Mouse (Mus musculus) liver, adult 2 months (tissue): Measurements from ENCODE around the gene Sptlc3. TPM values are rescaled to one million over a fixed set of nuclear protein-coding genes. Genes with fewer than 3 reads are reported as not detected.

Experiments used
- DNase-seq: peaks from one replicate; pipeline ENCODE4 v3.0.0-alpha.2; 2011; ENCODE audit warnings: low read depth, low spot score; ENCODE audit errors: extremely low read depth
- H3K27ac ChIP-seq: fragments of 200-500 bp; replicated peaks from 2 replicates; pipeline ENCODE4 v1.5.1; 2012; ENCODE audit warnings: low read depth, mild to moderate bottlenecking, control low read depth, inconsistent platforms, low read length; ENCODE audit not compliant: insufficient read depth
- H3K27me3 ChIP-seq: fragments of 200-500 bp; 2 replicates; pipeline ENCODE4 v1.6.1; 2012; ENCODE audit warnings: mild to moderate bottlenecking, moderate library complexity, low read length, inconsistent platforms; ENCODE audit not compliant: control insufficient read depth, insufficient read depth
- H3K36me3 ChIP-seq: fragments of 200-500 bp; 2 replicates; pipeline ENCODE4 v1.6.1; 2012; ENCODE audit warnings: low read length, inconsistent platforms; ENCODE audit not compliant: control insufficient read depth, insufficient read depth
- H3K4me1 ChIP-seq: fragments of 200-500 bp; 2 replicates; pipeline ENCODE4 v1.6.1; 2011; ENCODE audit warnings: low read length; ENCODE audit not compliant: control insufficient read depth, insufficient read depth
- H3K4me3 ChIP-seq: fragments of 200-500 bp; 2 replicates; pipeline ENCODE4 v1.5.1; 2011; ENCODE audit warnings: low read depth, mild to moderate bottlenecking, control low read depth, low read length, moderate library complexity; ENCODE audit not compliant: insufficient read depth
- H3K79me2 ChIP-seq: fragments of 200-500 bp; 2 replicates; pipeline ENCODE4 v1.6.1; 2012; ENCODE audit warnings: inconsistent platforms, mild to moderate bottlenecking, low read length, moderate library complexity; ENCODE audit not compliant: control insufficient read depth, insufficient read depth
- H3K9ac ChIP-seq: fragments of 200-500 bp; 2 replicates; pipeline ENCODE4 v1.6.1; 2012; ENCODE audit warnings: low read depth, mild to moderate bottlenecking, control low read depth, inconsistent platforms, low read length
- CTCF ChIP-seq: fragments of 200-500 bp; IDR thresholded peaks from 2 replicates; pipeline ENCODE4 v1.5.1; 2011; ENCODE audit warnings: low read depth, low read length, control low read depth
- POLR2A ChIP-seq: fragments of 200-500 bp; IDR thresholded peaks from 2 replicates; pipeline ENCODE4 v1.6.1; 2011; ENCODE audit warnings: low read length, control low read depth; ENCODE audit not compliant: insufficient read depth; ENCODE audit errors: extremely low read depth
- WGBS: fragments of 180-500 bp; shearing (Covaris S2); methylation state at CpG from one replicate; pipeline ENCODE4 v1.1.7; 2018; 5-methylcytosine and 5-hydroxymethylcytosine counted together
- polyA plus RNA-seq: library from polyadenylated mRNA; depleted of rRNA; stranded (reverse); fragments of >200 nt; gene quantifications from 2 replicates; pipeline ENCODE4 v1.2.3, GENCODE M21; 2012
- total RNA-seq: library from RNA; depleted of rRNA; stranded (reverse); fragments of >200 nt; gene quantifications from 2 replicates; pipeline ENCODE4 v1.2.3, GENCODE M21; 2014

The Sptlc3 gene
- total and polyA plus RNA-seq, 2 experiments: not detected

DNA sequence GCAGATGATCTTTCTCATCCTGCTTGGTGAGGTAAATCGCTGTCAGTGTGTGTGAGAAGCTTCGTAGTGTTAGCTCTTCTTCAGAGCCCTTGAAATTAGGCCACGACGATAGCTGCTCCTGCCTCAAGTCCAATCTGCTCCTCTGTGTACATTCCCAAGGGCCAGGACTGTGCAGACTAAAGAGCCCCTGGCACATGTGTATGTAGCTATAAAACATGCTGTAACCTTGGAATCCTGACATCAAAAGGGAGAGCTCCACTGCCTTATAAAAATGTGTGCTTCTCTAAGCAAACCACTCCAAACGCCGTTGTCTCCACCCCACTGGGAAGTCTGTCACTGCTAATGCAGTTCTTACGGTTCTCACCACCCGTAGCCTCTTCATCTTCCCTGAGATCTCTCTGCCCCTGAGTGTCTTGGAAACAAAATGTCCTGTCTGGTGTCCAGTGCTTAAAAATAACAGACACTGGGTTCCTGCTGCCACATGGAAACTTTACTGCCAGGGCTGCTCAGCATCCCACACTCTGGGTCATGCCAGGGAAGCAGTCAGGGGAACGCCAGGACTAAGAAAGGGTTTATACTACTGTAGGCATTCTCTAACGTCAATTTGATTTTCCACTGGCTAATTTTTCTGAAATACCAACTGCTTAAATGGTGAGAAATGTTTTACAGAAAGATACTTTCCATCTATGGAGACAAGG lies 118.8 kb downstream of the Sptlc3 start:
- no peak overlapping the region for H3K4me3 ChIP-seq
- no peak for TF ChIP-seq CTCF
- no peak for TF ChIP-seq POLR2A
- DNase-seq: no peak
- H3K27me3 ChIP-seq: no peaks in the 10 kb centered on the region; the same call in 1 of the 2 replicates
- no peaks in the 10 kb centered on the region for H3K4me1 ChIP-seq
- 65% methylated on average over 10 of the region's 10 CpGs for WGBS
- no peak overlapping the region for H3K9ac ChIP-seq
- no peak overlapping the region for H3K27ac ChIP-seq
- no peaks in the 10 kb centered on the region for H3K79me2 ChIP-seq
- H3K36me3 ChIP-seq: no peaks in the 10 kb centered on the region

DNA sequence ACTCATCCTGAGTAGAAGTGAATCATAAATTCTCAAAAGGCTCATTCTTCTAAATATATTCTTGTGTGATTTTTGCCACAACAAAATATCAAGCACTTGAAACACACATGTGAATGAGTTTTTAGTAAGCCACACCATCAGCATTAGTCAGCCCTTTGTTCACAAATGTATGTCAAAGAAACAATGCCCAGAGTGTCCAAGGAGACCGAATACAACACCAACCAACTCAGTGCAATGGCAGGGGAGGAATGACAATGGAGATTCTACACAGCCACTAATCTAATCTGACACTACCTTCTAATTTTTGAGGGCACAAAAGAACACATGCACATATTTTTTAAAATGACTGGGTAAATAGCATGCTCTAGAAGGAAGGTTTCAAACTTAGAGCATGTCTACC lies 132.8 kb downstream of the Sptlc3 start:
- no peak overlapping the region for H3K9ac ChIP-seq
- no peak overlapping the region for H3K27ac ChIP-seq
- no peak for DNase-seq
- 65% methylated on average over 1 of the region's 1 CpGs for WGBS
- no peaks in the 10 kb centered on the region for H3K36me3 ChIP-seq
- TF ChIP-seq POLR2A (no peak), CTCF (no peak)
- no peaks in the 10 kb centered on the region for H3K27me3 ChIP-seq
- no peaks in the 10 kb centered on the region for H3K4me1 ChIP-seq
- H3K4me3 ChIP-seq: no peak overlapping the region
- no peaks in the 10 kb centered on the region for H3K79me2 ChIP-seq

DNA sequence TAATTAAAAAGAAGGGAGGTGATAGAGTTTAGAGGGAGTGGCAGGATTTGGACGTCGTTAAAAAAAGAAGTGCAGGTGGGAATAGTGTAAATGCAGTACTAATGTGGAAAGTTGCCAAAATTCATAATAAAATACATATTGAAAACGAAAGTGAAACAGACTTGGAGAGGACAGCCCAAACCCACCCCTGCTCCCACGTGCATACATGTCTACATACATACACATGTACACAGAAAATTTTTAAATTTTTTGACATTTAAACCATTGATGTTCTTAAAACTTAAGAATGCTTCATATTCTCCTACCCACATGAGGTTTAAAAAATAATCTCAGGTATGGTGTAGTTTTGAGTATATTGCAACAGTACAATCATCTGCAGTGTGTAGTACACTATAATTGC lies 135.0 kb downstream of the Sptlc3 start:
- TF ChIP-seq POLR2A: no peak
- no peak for TF ChIP-seq CTCF
- no peaks in the 10 kb centered on the region for H3K79me2 ChIP-seq
- WGBS: 63% methylated on average over 4 of the region's 4 CpGs
- no peak overlapping the region for H3K27ac ChIP-seq
- H3K27me3 ChIP-seq: no peaks in the 10 kb centered on the region; the same call in 1 of the 2 replicates
- DNase-seq: no peak
- H3K4me1 ChIP-seq: no peaks in the 10 kb centered on the region
- no peak overlapping the region for H3K9ac ChIP-seq
- H3K36me3 ChIP-seq: no peaks in the 10 kb centered on the region
- H3K4me3 ChIP-seq: no peak overlapping the region

DNA sequence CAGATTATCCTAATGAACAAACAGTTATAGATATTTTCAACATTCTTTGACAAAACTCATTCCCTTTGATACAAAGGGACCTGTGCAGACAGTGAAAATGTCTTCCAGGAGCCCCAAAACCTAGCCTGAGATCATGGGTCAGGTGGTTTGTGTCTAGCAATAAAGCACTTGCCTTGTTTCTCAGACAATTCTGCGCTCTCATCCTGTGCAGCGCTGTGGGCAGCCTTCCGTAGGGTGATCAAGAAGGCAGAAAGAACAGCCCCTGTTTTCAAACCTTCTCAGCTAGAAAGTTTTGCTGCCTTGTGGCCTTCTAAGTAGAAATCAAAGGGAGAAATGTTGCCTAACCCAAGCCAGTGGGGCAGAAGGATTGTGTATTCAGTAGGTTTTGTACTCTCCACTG lies 135.9 kb downstream of the Sptlc3 start:
- Histone ChIP-seq H3K36me3 (no peaks in the 10 kb centered on the region), H3K9ac (no peak overlapping the region), H3K4me3 (no peak overlapping the region), H3K27ac (no peak overlapping the region), H3K4me1 (no peaks in the 10 kb centered on the region), H3K27me3 (no peaks in the 10 kb centered on the region; the same call in 1 of the 2 replicates), H3K79me2 (no peaks in the 10 kb centered on the region)
- TF ChIP-seq CTCF: no peak
- TF ChIP-seq POLR2A: no peak
- WGBS: 98% methylated on average over 3 of the region's 3 CpGs
- DNase-seq: no peak

DNA sequence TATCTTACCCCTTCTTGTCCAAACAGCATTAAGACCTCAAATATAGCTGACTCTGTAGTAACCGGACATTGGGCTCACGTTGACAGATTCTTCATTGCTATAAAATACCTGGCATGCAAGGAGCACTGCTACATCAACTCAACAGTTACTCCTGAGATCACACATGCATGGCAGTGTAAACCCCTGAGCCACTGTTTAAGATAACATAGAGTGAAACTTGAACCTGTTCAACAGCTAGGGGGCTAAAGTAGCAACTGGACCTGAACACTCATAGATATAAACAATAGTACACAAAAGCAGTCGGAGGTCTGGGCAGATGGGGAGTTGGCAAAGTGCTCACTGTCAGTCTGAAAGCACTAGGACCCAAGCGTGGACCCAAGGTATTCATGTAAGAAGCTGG lies 140.8 kb downstream of the Sptlc3 start:
- H3K4me1 ChIP-seq: no peaks in the 10 kb centered on the region
- H3K36me3 ChIP-seq: no peaks in the 10 kb centered on the region
- H3K79me2 ChIP-seq: no peaks in the 10 kb centered on the region
- H3K9ac ChIP-seq: no peak overlapping the region
- DNase-seq: no peak
- H3K4me3 ChIP-seq: no peak overlapping the region
- H3K27ac ChIP-seq: no peak overlapping the region
- H3K27me3 ChIP-seq: no peaks in the 10 kb centered on the region; the same call in 1 of the 2 replicates
- WGBS: 74% methylated on average over 4 of the region's 4 CpGs
- no peak for TF ChIP-seq CTCF
- no peak for TF ChIP-seq POLR2A

GRCm38 (mm10) chr2:139637861-139638260 lies 144.1 kb downstream of the Sptlc3 start:
- Histone ChIP-seq H3K27me3 (no peaks in the 10 kb centered on the region; the same call in 1 of the 2 replicates), H3K4me3 (no peak overlapping the region), H3K9ac (no peak overlapping the region), H3K27ac (no peak overlapping the region), H3K4me1 (no peaks in the 10 kb centered on the region), H3K36me3 (no peaks in the 10 kb centered on the region), H3K79me2 (no peaks in the 10 kb centered on the region)
- TF ChIP-seq CTCF (no peak), POLR2A (no peak)
- 38% methylated on average over 2 of the region's 2 CpGs for WGBS
- no peak for DNase-seq
